8 mouse cellular contexts compared by ENCODE assay signal in genomic region chr17:31693330-31694022, GRCm38 (mm10). TPM values are rescaled to one million over a fixed set of nuclear protein-coding genes. Genes with fewer than 3 reads are reported as not detected.
DNase-seq lines count a peak whose midpoint lies in the region; ATAC-seq lines count a peak whose summit lies in the region.

No protein-coding gene starts in this region.

- H3K36me3 ChIP-seq in hindbrain, embryonic 14.5 days (replicated peaks; ENCODE audit: control insufficient read depth, insufficient read depth): no peaks in the 10 kb centered on the region

- H3K27ac ChIP-seq in hindbrain, embryonic 14.5 days: no peak overlapping the region

- 3% methylated on average over 20 of the region's 20 CpGs for WGBS in hindbrain, embryonic 14.5 days

- peak overlapping the region; percentile 29 for H3K4me2 ChIP-seq in hindbrain, embryonic 14.5 days (replicated peaks)

- H3K4me3 ChIP-seq in hindbrain, embryonic 14.5 days (replicated peaks; ENCODE audit: low read length): no peak overlapping the region

- peak; percentile 32 for DNase-seq in MEL-GATA-1-ER (ENCODE audit: extremely low read depth, low read depth)
- DNase-seq in cerebellum, adult 9-10 months: peak; percentile 43
- DNase-seq in frontal cortex, postnatal 25 days (ENCODE audit: low spot score in 2 of 2): peak; percentile 65 to 75
- DNase-seq in hindbrain, embryonic 14.5 days (ENCODE audit: low spot score): peak; percentile 69
- DNase-seq in layer of hippocampus, postnatal 36 days: peak; percentile 63 to 65
- DNase-seq in lung, postnatal 25 days (ENCODE audit: low spot score): peak; percentile 89
- peak; percentile 89 for DNase-seq in retina, embryonic 14.5 days (ENCODE audit: low spot score)
- DNase-seq in thymus, postnatal 4 days: peak; percentile 88

- no peaks in the 10 kb centered on the region for H3K27me3 ChIP-seq in hindbrain, embryonic 14.5 days (ENCODE audit: control insufficient read depth, insufficient read depth, low read length)

- no peaks in the 10 kb centered on the region for H3K4me1 ChIP-seq in hindbrain, embryonic 14.5 days (replicated peaks; ENCODE audit: control insufficient read depth, insufficient read depth, low read length)

- ATAC-seq in hindbrain, embryonic 14.5 days (ENCODE audit: low FRiP score): no peak; the same call in 1 of the 2 replicates

- H3K9me3 ChIP-seq in hindbrain, embryonic 14.5 days (ENCODE audit: control insufficient read depth, low read length): no peaks in the 10 kb centered on the region

- H3K9ac ChIP-seq in hindbrain, embryonic 14.5 days: no peak overlapping the region

RNA-seq across cellular contexts. Expression of gene Cryaa, which starts 15.9 kb away (rescaled TPM):
- polyA plus RNA-seq in hindbrain, embryonic 14.5 days (2014; fragmentation: Nextera tagmentation; extraction: Ambion mirVana): 0.20 and 0.30 TPM in 2 replicates
- total RNA-seq in layer of hippocampus, postnatal 36 days (2021): under 1 TPM in 1 of 2 experiments, not detected in 1; 0.40 TPM

RNA-seq across cellular contexts. Expression of gene U2af1, which starts 34.8 kb away (rescaled TPM):
- polyA plus RNA-seq in hindbrain, embryonic 14.5 days (2014; fragmentation: Nextera tagmentation; extraction: Ambion mirVana): 92.9 and 105 TPM in 2 replicates
- total RNA-seq in layer of hippocampus, postnatal 36 days (2021): 100 to 1,000 TPM; 127 to 134 TPM

RNA-seq across cellular contexts. Expression of gene Cbs, which starts 56.4 kb away (rescaled TPM):
- polyA plus RNA-seq in hindbrain, embryonic 14.5 days (2014; fragmentation: Nextera tagmentation; extraction: Ambion mirVana): 6.7 and 10.0 TPM in 2 replicates
- 10 to 100 TPM; 61.0 to 66.6 TPM for total RNA-seq in layer of hippocampus, postnatal 36 days (2021)

Comparison
In these comparisons a context has a peak if more than half of its experiments do, and no peak if none do; other contexts are left out.
1. DNase-seq: peak in every context shown above with its lines; median percentile 89 in lung, postnatal 25 days; 89 in retina, embryonic 14.5 days; 88 in thymus, postnatal 4 days; 70 in frontal cortex, postnatal 25 days; 69 in hindbrain, embryonic 14.5 days; 64 in layer of hippocampus, postnatal 36 days; 43 in cerebellum, adult 9-10 months; 32 in MEL-GATA-1-ER.